Mouse (Mus musculus) hindbrain, embryonic 11.5 days (tissue): ENCODE measurements around the gene Rassf6. TPM values are rescaled to one million over a fixed set of nuclear protein-coding genes. Genes with fewer than 3 reads are reported as not detected.

ENCODE experiments used
- ATAC-seq: fragments of 200-750 bp; cut with Nextera tagmentation; 2 replicates; pipeline ENCODE4 v1.8.0; 2017; ENCODE audit warnings: mild to moderate bottlenecking, moderate TSS enrichment, moderate library complexity; ENCODE audit not compliant: low FRiP score
- DNase-seq: peaks from one replicate; pipeline ENCODE4 v3.0.0-alpha.2; 2015; ENCODE audit warnings: low spot score
- H3K27ac ChIP-seq: fragments of 300-500 bp; sonication (generic); 2 replicates; pipeline ENCODE4 v1.5.1; 2014; ENCODE audit warnings: mild to moderate bottlenecking, low read depth, low read length
- H3K27me3 ChIP-seq: fragments of 300-500 bp; sonication (generic); 2 replicates; pipeline ENCODE4 v1.6.1; 2014; ENCODE audit warnings: mild to moderate bottlenecking, low read length, moderate library complexity, mixed read lengths; ENCODE audit not compliant: control insufficient read depth, insufficient read depth
- H3K36me3 ChIP-seq: fragments of 300-500 bp; sonication (generic); 2 replicates; pipeline ENCODE4 v1.6.1; 2014; ENCODE audit warnings: mild to moderate bottlenecking, low read length, moderate library complexity, mixed read lengths; ENCODE audit not compliant: control insufficient read depth, insufficient read depth
- H3K4me1 ChIP-seq: fragments of 300-500 bp; sonication (generic); replicated peaks from 2 replicates; pipeline ENCODE4 v1.6.1; 2014; ENCODE audit warnings: low read length, mixed read lengths; ENCODE audit not compliant: control insufficient read depth, insufficient read depth
- H3K4me2 ChIP-seq: fragments of 300-500 bp; sonication (generic); replicated peaks from 2 replicates; pipeline ENCODE4 v1.6.1; 2014; ENCODE audit warnings: mild to moderate bottlenecking, low read depth, low read length
- H3K4me3 ChIP-seq: fragments of 300-500 bp; sonication (generic); 2 replicates; pipeline ENCODE4 v1.5.1; 2014; ENCODE audit warnings: low read depth, low read length
- H3K9ac ChIP-seq: fragments of 300-500 bp; sonication (generic); 2 replicates; pipeline ENCODE4 v1.6.1; 2014; ENCODE audit warnings: low read depth, low read length
- H3K9me3 ChIP-seq: fragments of 300-500 bp; sonication (generic); 2 replicates; pipeline ENCODE4 v1.6.1; 2016; ENCODE audit warnings: low read length; ENCODE audit not compliant: control insufficient read depth
- WGBS: fragments of 180-500 bp; shearing (Covaris S2); extraction: QIAGEN DNeasy Blood & Tissue Kit; methylation state at CpG from one replicate; pipeline ENCODE4 v1.1.7; 2014; 5-methylcytosine and 5-hydroxymethylcytosine counted together
- polyA plus RNA-seq: library from polyadenylated mRNA; unstranded; fragments of >200 nt; fragmentation: Nextera tagmentation; extraction: Ambion mirVana; gene quantifications from 2 replicates; pipeline ENCODE4 v1.2.1, GENCODE M21; 2014

Gene Rassf6
- polyA plus RNA-seq, 1 experiment from 2014 or later: 1.2 TPM

DNA sequence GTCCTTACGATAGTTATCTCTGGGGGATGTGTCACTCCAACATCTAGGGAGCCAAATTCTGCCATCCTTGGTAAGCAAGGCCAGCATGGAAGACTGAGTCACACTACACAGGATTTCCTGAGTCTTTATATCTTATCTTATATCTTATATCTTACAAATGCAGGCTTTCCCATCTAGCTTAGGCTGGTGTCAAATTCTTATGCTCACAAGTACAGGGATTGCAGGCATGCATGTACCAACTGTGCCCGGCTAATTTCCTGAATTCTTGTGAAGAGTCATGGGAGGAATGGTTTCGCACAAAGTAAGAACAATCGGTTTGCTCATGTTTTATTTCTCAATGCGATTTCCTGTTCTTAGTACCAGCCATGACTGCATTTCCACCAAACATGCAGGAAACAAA is 20.0 kb upstream of the Rassf6 start:
- H3K9ac ChIP-seq: no peak overlapping the region
- H3K27ac ChIP-seq: no peak overlapping the region
- no peaks in the 10 kb centered on the region for H3K27me3 ChIP-seq
- H3K4me3 ChIP-seq: no peak overlapping the region
- no peak for DNase-seq
- WGBS: 94% methylated on average over 5 of the region's 5 CpGs
- no peaks in the 10 kb centered on the region for H3K9me3 ChIP-seq
- no peaks in the 10 kb centered on the region for H3K4me1 ChIP-seq
- H3K36me3 ChIP-seq: no peaks in the 10 kb centered on the region
- no peak for ATAC-seq
- H3K4me2 ChIP-seq: no peak overlapping the region

DNA sequence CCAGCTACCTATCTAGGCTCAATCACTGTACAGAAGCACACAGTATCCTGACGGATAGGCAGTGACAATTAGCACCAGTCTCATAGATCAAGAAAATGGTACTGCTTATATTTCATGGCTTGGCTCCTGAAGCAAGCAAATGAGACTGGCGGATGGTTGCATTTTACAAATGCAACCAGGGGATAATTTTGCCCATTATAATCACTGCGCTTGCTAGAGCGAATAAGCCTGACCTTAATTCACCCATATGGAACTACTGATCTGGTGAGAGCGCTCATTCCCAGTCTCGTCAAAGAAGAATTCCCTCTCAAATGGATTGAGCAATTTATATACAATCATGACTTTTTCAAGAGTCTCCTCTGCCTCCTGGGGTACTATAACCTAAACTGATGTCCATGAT is 16.2 kb upstream of the Rassf6 start:
- no peak overlapping the region for H3K4me3 ChIP-seq
- H3K27ac ChIP-seq: no peak overlapping the region
- no peaks in the 10 kb centered on the region for H3K27me3 ChIP-seq
- 88% methylated on average over 6 of the region's 6 CpGs for WGBS
- DNase-seq (no peak), ATAC-seq (no peak)
- H3K4me2 ChIP-seq: no peak overlapping the region
- no peak overlapping the region for H3K9ac ChIP-seq
- no peaks in the 10 kb centered on the region for H3K4me1 ChIP-seq
- no peaks in the 10 kb centered on the region for H3K36me3 ChIP-seq
- no peaks in the 10 kb centered on the region for H3K9me3 ChIP-seq

DNA sequence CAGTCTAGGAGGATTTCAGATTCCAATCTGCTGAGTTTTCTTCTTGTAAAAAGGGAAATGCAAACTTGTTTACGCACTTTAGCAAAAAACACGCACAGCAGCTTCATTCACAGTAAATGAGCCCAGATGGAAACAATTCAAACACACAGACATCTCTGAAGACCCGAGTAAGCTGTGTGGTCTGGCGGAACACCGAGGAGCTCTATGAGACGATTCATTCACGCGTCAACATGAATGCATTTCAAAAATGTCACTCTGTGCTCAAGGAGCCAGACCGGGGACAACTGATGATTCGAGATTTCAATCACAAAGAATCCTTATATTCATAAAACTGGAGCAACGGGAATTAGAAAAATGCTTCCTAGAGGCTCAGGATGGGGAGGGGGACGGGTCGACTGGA is 15.4 kb upstream of the Rassf6 start:
- H3K27me3 ChIP-seq: no peaks in the 10 kb centered on the region
- no peaks in the 10 kb centered on the region for H3K4me1 ChIP-seq
- no peaks in the 10 kb centered on the region for H3K9me3 ChIP-seq
- no peak overlapping the region for H3K4me3 ChIP-seq
- DNase-seq (no peak), ATAC-seq (no peak)
- no peak overlapping the region for H3K4me2 ChIP-seq
- 70% methylated on average over 13 of the region's 13 CpGs for WGBS
- H3K27ac ChIP-seq: no peak overlapping the region
- H3K9ac ChIP-seq: no peak overlapping the region
- no peaks in the 10 kb centered on the region for H3K36me3 ChIP-seq

DNA sequence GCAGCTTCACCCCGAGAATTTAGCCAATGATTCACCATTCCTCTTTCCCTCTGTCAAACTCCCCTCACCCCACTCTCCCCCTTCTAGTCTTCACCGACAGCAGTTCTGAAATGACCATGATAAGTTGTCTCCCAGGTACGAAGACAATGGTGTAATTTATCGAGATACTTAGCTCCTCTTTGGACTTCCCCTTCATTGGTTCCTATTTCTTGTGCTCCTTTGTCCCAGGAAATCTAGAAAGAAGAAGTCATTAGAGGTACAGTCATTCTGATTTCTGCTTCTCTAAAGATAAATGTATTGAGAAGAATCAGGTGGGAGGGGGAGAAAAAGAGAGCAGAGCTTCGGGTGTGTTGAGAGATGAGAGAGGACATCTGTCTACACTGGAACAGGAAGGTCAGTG is 14.3 kb upstream of the Rassf6 start:
- Histone ChIP-seq H3K36me3 (no peaks in the 10 kb centered on the region), H3K4me2 (no peak overlapping the region), H3K9me3 (no peaks in the 10 kb centered on the region), H3K27ac (no peak overlapping the region), H3K4me3 (no peak overlapping the region), H3K4me1 (no peaks in the 10 kb centered on the region), H3K27me3 (no peaks in the 10 kb centered on the region), H3K9ac (no peak overlapping the region)
- WGBS: 81% methylated on average over 5 of the region's 5 CpGs
- DNase-seq (no peak), ATAC-seq (no peak)

DNA sequence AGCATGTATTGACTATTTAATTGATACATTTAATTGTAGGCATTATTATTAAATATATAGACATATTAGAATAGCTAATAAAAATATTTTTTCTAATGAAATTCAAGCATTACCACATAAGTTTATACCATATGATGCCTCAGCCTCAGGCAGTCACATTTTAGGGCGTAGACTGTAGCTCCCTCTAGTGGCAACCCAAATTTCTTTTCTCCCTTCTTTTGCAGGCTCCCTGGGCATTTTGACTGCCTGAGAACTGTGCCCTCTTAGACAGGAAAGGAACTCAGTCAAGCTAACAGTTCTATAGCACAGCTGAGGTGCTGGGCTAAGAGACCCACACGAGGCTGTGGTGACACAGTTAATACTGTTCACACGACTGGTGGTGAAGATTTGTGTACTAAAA is 12.3 kb upstream of the Rassf6 start:
- H3K4me3 ChIP-seq: no peak overlapping the region
- H3K9me3 ChIP-seq: no peaks in the 10 kb centered on the region
- H3K4me1 ChIP-seq: no peaks in the 10 kb centered on the region
- H3K4me2 ChIP-seq: no peak overlapping the region
- H3K27ac ChIP-seq: no peak overlapping the region
- H3K9ac ChIP-seq: no peak overlapping the region
- ATAC-seq (peak; percentile 72), DNase-seq (peak; percentile 78)
- no peaks in the 10 kb centered on the region for H3K27me3 ChIP-seq
- no peaks in the 10 kb centered on the region for H3K36me3 ChIP-seq
- 8% methylated on average over 3 of the region's 3 CpGs for WGBS

DNA sequence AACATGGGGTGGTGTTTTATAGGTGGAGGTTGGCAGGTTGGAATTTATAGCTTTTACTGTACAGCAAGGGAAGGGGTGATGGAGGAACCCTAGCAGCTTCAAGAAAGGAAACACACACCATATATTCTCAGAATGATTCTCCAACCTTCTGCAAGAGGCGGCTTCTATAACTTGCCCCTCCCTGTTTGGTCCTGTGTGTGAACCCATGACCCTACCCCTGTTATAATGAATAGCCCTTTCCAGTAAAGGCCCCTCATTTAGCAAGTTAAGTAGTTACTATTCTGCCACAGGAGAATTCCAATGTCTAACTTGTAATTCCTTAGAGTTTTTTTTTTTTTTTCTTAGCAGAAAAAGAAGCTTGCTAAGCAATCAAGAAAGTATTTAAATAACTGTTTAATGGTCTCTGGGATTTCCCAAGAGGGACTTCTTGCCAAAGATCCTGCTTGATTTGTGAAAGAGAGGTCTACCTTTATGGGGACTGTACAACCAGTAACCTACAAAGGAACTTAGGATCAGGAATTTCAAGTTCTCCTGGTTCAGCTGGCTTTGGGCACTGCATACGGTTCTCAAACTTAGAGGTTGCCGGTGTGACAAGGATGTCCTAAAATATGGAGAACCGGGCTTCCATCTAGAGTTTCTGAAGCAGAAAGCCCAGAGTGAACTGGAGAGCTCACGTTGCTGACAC is 10.2 kb upstream of the Rassf6 start:
- Histone ChIP-seq H3K9ac (no peak overlapping the region), H3K4me3 (no peak overlapping the region), H3K36me3 (no peaks in the 10 kb centered on the region), H3K4me2 (no peak overlapping the region), H3K27ac (no peak overlapping the region), H3K27me3 (no peaks in the 10 kb centered on the region), H3K4me1 (no peaks in the 10 kb centered on the region), H3K9me3 (no peaks in the 10 kb centered on the region)
- no peak for DNase-seq
- WGBS: 84% methylated on average over 5 of the region's 5 CpGs
- ATAC-seq: no peak

DNA sequence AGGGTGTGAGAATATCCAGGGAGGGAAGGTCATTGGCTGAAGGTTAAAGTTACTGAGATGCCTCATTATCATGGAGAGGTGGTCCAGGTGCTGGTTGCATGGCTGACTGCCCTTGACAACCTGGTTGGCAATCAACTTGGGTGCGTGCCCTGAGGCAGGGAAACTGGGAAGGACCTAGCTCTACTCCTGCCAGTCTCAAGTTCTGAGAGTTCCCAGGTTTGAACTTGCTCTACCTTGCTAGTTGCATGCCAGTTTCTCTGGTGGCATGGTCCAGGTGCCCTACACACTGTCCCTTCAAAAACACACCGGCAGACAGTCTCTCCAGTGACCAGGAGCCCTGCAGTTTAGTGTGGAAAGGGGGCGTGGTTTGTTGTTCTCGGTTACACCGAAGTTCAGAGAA is 7.0 kb upstream of the Rassf6 start:
- H3K27ac ChIP-seq: no peak overlapping the region
- no peak overlapping the region for H3K4me2 ChIP-seq
- ATAC-seq (no peak), DNase-seq (no peak)
- H3K27me3 ChIP-seq: no peaks in the 10 kb centered on the region
- H3K9ac ChIP-seq: no peak overlapping the region
- H3K4me1 ChIP-seq: no peaks in the 10 kb centered on the region
- H3K4me3 ChIP-seq: no peak overlapping the region
- no peaks in the 10 kb centered on the region for H3K9me3 ChIP-seq
- WGBS: 68% methylated on average over 5 of the region's 5 CpGs
- no peaks in the 10 kb centered on the region for H3K36me3 ChIP-seq

DNA sequence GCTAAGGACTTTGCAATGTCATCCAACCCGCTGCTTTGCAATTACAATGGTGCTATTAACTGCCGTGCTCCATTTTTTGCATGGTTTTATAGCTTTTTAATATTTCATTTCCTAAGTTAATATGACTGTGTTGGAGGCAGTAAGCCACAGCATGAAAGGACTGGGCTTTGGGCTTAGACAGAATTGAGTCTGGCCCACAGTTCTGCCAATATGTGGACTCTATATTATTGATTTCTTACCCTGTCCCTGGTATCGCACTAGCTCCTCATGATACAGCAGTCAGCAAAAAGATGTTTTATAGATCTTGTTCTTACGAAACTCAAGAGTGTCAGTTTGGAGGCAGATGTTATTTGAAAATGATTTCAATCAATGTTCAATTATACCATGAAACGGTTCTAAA is 5.9 kb upstream of the Rassf6 start:
- DNase-seq: no peak
- 91% methylated on average over 5 of the region's 5 CpGs for WGBS
- H3K9ac ChIP-seq: no peak overlapping the region
- H3K4me2 ChIP-seq: no peak overlapping the region
- H3K36me3 ChIP-seq: no peaks in the 10 kb centered on the region
- no peaks in the 10 kb centered on the region for H3K27me3 ChIP-seq
- H3K4me1 ChIP-seq: no peaks in the 10 kb centered on the region
- no peak overlapping the region for H3K4me3 ChIP-seq
- no peaks in the 10 kb centered on the region for H3K9me3 ChIP-seq
- no peak overlapping the region for H3K27ac ChIP-seq
- no peak for ATAC-seq

DNA sequence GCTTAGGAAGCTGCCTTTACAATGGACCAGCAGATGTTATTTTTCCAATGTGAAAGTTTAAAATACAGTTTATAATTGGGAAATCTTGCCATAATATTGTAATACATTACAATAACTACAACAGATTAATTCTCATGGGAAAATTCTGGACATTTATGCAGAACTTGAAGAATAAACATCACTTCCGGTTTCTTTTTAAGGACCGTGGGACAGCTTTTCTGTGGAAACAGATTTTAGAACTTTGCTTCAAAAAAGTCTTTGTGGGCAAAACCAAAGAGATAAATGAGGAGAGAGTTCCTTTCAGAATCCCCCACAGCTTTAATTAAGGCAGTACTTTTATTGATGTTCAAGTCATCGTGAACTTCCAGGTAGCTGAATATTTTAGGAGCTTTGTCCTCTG is 5.1 kb upstream of the Rassf6 start:
- WGBS: 88% methylated on average over 3 of the region's 3 CpGs
- Histone ChIP-seq H3K9ac (no peak overlapping the region), H3K36me3 (no peaks in the 10 kb centered on the region), H3K27ac (no peak overlapping the region), H3K4me2 (no peak overlapping the region), H3K9me3 (no peaks in the 10 kb centered on the region), H3K4me3 (no peak overlapping the region), H3K4me1 (no peaks in the 10 kb centered on the region), H3K27me3 (no peaks in the 10 kb centered on the region)
- ATAC-seq (no peak), DNase-seq (no peak)
